Mouse (Mus musculus): ENCODE data around the gene Elovl3. TPM values are rescaled to one million over a fixed set of nuclear protein-coding genes. Genes with fewer than 3 reads are reported as not detected.
"Not testable (repeated sequence)": the region's sequence is repeated elsewhere in the genome, so short reads cannot be mapped to it uniquely, and the experiment has no call there.

The Elovl3 gene
- not detected for total RNA-seq (2021)
- long read RNA-seq, experiment 1, transcript Elovl3-202 (4 exons, 1,881 nt): major isoform, 8 of 9 reads
- long read RNA-seq, experiment 1, partial matches to known transcripts: 0 of 9 reads
- long read RNA-seq, experiment 1, other reads (novel, unspliced or antisense): 0 of 9 reads
- long read RNA-seq, experiment 2: 0 reads

GRCm38 (mm10) chr19:46131694-46132525 is at the start of gene Elovl3:
Gene Elovl3 (plus strand): TSS chr19:46131897.
- DNase-seq (ENCODE audit: low spot score in 2 of 2): peak in 1 of 2 experiments; percentile 30

GRCm38 (mm10) chr19:46085185-46085584 is 46.5 kb upstream of the Elovl3 start:
- no peak for DNase-seq (ENCODE audit: low spot score in 2 of 2)

GRCm38 (mm10) chr19:46086337-46086736 is 45.4 kb upstream of the Elovl3 start:
- DNase-seq (ENCODE audit: low spot score in 2 of 2): no peak

- no peak for DNase-seq (ENCODE audit: low spot score in 2 of 2)
Observed at GRCm38 (mm10) chr19:46087871-46088270, 43.8 kb upstream of the Elovl3 start.

- DNase-seq (ENCODE audit: low spot score in 2 of 2): no peak
Observed at GRCm38 (mm10) chr19:46091641-46092040, 40.1 kb upstream of the Elovl3 start.

GRCm38 (mm10) chr19:46094144-46094543 is 37.6 kb upstream of the Elovl3 start:
- DNase-seq (ENCODE audit: low spot score in 2 of 2): no peak

- DNase-seq (ENCODE audit: low spot score in 2 of 2): no peak
Observed at GRCm38 (mm10) chr19:46095291-46095690, 36.4 kb upstream of the Elovl3 start.

- DNase-seq (ENCODE audit: low spot score in 2 of 2): no peak
Observed at GRCm38 (mm10) chr19:46096396-46096795, 35.3 kb upstream of the Elovl3 start.

GRCm38 (mm10) chr19:46099561-46099960 is 32.1 kb upstream of the Elovl3 start:
- DNase-seq (ENCODE audit: low spot score in 2 of 2): no peak

- no peak for DNase-seq (ENCODE audit: low spot score in 2 of 2)
Observed at GRCm38 (mm10) chr19:46103437-46104186, 28.1 kb upstream of the Elovl3 start.

GRCm38 (mm10) chr19:46104187-46104557 is 27.5 kb upstream of the Elovl3 start:
- no peak for DNase-seq (ENCODE audit: low spot score in 2 of 2)

GRCm38 (mm10) chr19:46110214-46110613 is 21.5 kb upstream of the Elovl3 start:
- no peak for DNase-seq (ENCODE audit: low spot score in 2 of 2)

GRCm38 (mm10) chr19:46110781-46111180 is 20.9 kb upstream of the Elovl3 start:
- no peak for DNase-seq (ENCODE audit: low spot score in 2 of 2)

GRCm38 (mm10) chr19:46114617-46115016 is 17.1 kb upstream of the Elovl3 start:
- DNase-seq (ENCODE audit: low spot score in 2 of 2): no peak

- no peak for DNase-seq (ENCODE audit: low spot score in 2 of 2)
Observed at GRCm38 (mm10) chr19:46119458-46119857, 12.2 kb upstream of the Elovl3 start.

GRCm38 (mm10) chr19:46120872-46121271 is 10.8 kb upstream of the Elovl3 start:
- no peak for DNase-seq (ENCODE audit: low spot score in 2 of 2)

GRCm38 (mm10) chr19:46123876-46124275 is 7.8 kb upstream of the Elovl3 start:
- DNase-seq (ENCODE audit: low spot score in 2 of 2): no peak

- DNase-seq (ENCODE audit: low spot score in 2 of 2): no peak
Observed at GRCm38 (mm10) chr19:46124651-46125050, 7.0 kb upstream of the Elovl3 start.

GRCm38 (mm10) chr19:46126301-46126700 is 5.4 kb upstream of the Elovl3 start:
- no peak for DNase-seq (ENCODE audit: low spot score in 2 of 2)

- DNase-seq (ENCODE audit: low spot score in 2 of 2): not testable (repeated sequence)
Observed at GRCm38 (mm10) chr19:46129737-46130136, 2.0 kb upstream of the Elovl3 start.

- DNase-seq (ENCODE audit: low spot score in 2 of 2): no peak
Observed at GRCm38 (mm10) chr19:46131283-46131682, 414 bp upstream of the Elovl3 start.

- no peak for DNase-seq (ENCODE audit: low spot score in 2 of 2)
Observed at GRCm38 (mm10) chr19:46132577-46132976, 880 bp downstream of the Elovl3 start.
